Mouse (Mus musculus): ENCODE results near the gene Dad1. TPM values are rescaled to one million over a fixed set of nuclear protein-coding genes. Genes with fewer than 3 reads are reported as not detected.

The Dad1 gene
- polyA plus RNA-seq, 2 experiments = 133 to 224 TPM

- no peaks in the 10 kb centered on the region for H3K4me1 ChIP-seq (replicated peaks; ENCODE audit: control insufficient read depth in 2 of 2, insufficient read depth in 2 of 2, low read length in 1 of 2)
- H3K4me3 ChIP-seq (ENCODE audit: insufficient read depth in 1 of 2, low read depth in 2 of 2, low read length in 2 of 2) = no peak overlapping the region
- WGBS (ENCODE audit: insufficient replicate concordance) = 53% methylated on average over 3 of the region's 3 CpGs
- DNase-seq (ENCODE audit: low read depth in 3 of 3, low spot score in 3 of 3) (no peak), ATAC-seq (ENCODE audit: insufficient read depth) (no peak)
- TF ChIP-seq CTCF (IDR thresholded peaks at IDR 0.05; ENCODE audit: low read depth) (no peak), EP300 (IDR thresholded peaks at IDR 0.05; ENCODE audit: low read depth) (no peak)
- no peak overlapping the region for H3K4me2 ChIP-seq (ENCODE audit: low read depth)
- no peaks in the 10 kb centered on the region for H3K9me3 ChIP-seq (ENCODE audit: control insufficient read depth, low read length)
- no peaks in the 10 kb centered on the region for H3K36me3 ChIP-seq (replicated peaks; ENCODE audit: control insufficient read depth, insufficient read depth, low read depth)
- H3K27me3 ChIP-seq (ENCODE audit: control insufficient read depth, insufficient read depth, low read length) = no peaks in the 10 kb centered on the region
- no peak overlapping the region for H3K27ac ChIP-seq
- H3K9ac ChIP-seq (replicated peaks) = no peak overlapping the region
Measured at GRCm38 (mm10) chr14:54272696-54273095, 18.8 kb upstream of the Dad1 start.

GRCm38 (mm10) chr14:54271976-54272606 lies 18.2 kb upstream of the Dad1 start:
- TF ChIP-seq EP300 (IDR thresholded peaks at IDR 0.05; ENCODE audit: low read depth) = no peak
- no peak for TF ChIP-seq CTCF (IDR thresholded peaks at IDR 0.05; ENCODE audit: low read depth)

GRCm38 (mm10) chr14:54270413-54270812 lies 16.5 kb upstream of the Dad1 start:
- Histone ChIP-seq H3K27me3 (ENCODE audit: control insufficient read depth, insufficient read depth, low read length) (no peaks in the 10 kb centered on the region), H3K4me1 (replicated peaks; ENCODE audit: control insufficient read depth in 2 of 2, insufficient read depth in 2 of 2, low read length in 1 of 2) (no peaks in the 10 kb centered on the region), H3K27ac (no peak overlapping the region), H3K36me3 (replicated peaks; ENCODE audit: control insufficient read depth, insufficient read depth, low read depth) (no peaks in the 10 kb centered on the region), H3K4me2 (ENCODE audit: low read depth) (no peak overlapping the region), H3K4me3 (ENCODE audit: insufficient read depth in 1 of 2, low read depth in 2 of 2, low read length in 2 of 2) (no peak overlapping the region), H3K9me3 (ENCODE audit: control insufficient read depth, low read length) (no peaks in the 10 kb centered on the region), H3K9ac (replicated peaks) (no peak overlapping the region)
- DNase-seq (ENCODE audit: low read depth in 3 of 3, low spot score in 3 of 3) (no peak), ATAC-seq (ENCODE audit: insufficient read depth) (no peak)
- 79% methylated on average over 3 of the region's 3 CpGs for WGBS (ENCODE audit: insufficient replicate concordance)
- no peak for TF ChIP-seq EP300 (IDR thresholded peaks at IDR 0.05; ENCODE audit: low read depth)
- no peak for TF ChIP-seq CTCF (IDR thresholded peaks at IDR 0.05; ENCODE audit: low read depth)

More at GRCm38 (mm10) chr14:54271976-54272606, 18.2 kb upstream of the Dad1 start:
- no peak overlapping the region for H3K4me2 ChIP-seq (ENCODE audit: low read depth)
- H3K4me3 ChIP-seq (ENCODE audit: insufficient read depth in 1 of 2, low read depth in 2 of 2, low read length in 2 of 2) = no peak overlapping the region
- no peak overlapping the region for H3K27ac ChIP-seq
- H3K9ac ChIP-seq (replicated peaks) = no peak overlapping the region
- DNase-seq (ENCODE audit: low read depth in 3 of 3, low spot score in 3 of 3) (no peak), ATAC-seq (ENCODE audit: insufficient read depth) (no peak)
- WGBS (ENCODE audit: insufficient replicate concordance) = 57% methylated on average over 3 of the region's 3 CpGs
- H3K9me3 ChIP-seq (ENCODE audit: control insufficient read depth, low read length) = no peaks in the 10 kb centered on the region
- H3K27me3 ChIP-seq (ENCODE audit: control insufficient read depth, insufficient read depth, low read length) = no peaks in the 10 kb centered on the region
- H3K36me3 ChIP-seq (replicated peaks; ENCODE audit: control insufficient read depth, insufficient read depth, low read depth) = no peaks in the 10 kb centered on the region
- H3K4me1 ChIP-seq (replicated peaks; ENCODE audit: control insufficient read depth in 2 of 2, insufficient read depth in 2 of 2, low read length in 1 of 2) = no peaks in the 10 kb centered on the region

GRCm38 (mm10) chr14:54269566-54269965 lies 15.7 kb upstream of the Dad1 start:
- ATAC-seq (ENCODE audit: insufficient read depth) = no peak

GRCm38 (mm10) chr14:54267966-54268365 lies 14.1 kb upstream of the Dad1 start:
- no peaks in the 10 kb centered on the region for H3K9me3 ChIP-seq (ENCODE audit: control insufficient read depth, low read length)
- H3K4me3 ChIP-seq (ENCODE audit: insufficient read depth in 1 of 2, low read depth in 2 of 2, low read length in 2 of 2) = no peak overlapping the region
- no peak overlapping the region for H3K4me2 ChIP-seq (ENCODE audit: low read depth)
- no peak overlapping the region for H3K9ac ChIP-seq (replicated peaks)
- DNase-seq (ENCODE audit: low read depth in 3 of 3, low spot score in 3 of 3) (no peak), ATAC-seq (ENCODE audit: insufficient read depth) (no peak)
- WGBS (ENCODE audit: insufficient replicate concordance) = 75% methylated on average over 10 of the region's 10 CpGs
- no peak overlapping the region for H3K27ac ChIP-seq
- TF ChIP-seq EP300 (IDR thresholded peaks at IDR 0.05; ENCODE audit: low read depth) (no peak), CTCF (IDR thresholded peaks at IDR 0.05; ENCODE audit: low read depth) (no peak)
- no peaks in the 10 kb centered on the region for H3K36me3 ChIP-seq (replicated peaks; ENCODE audit: control insufficient read depth, insufficient read depth, low read depth)
- no peaks in the 10 kb centered on the region for H3K4me1 ChIP-seq (replicated peaks; ENCODE audit: control insufficient read depth in 2 of 2, insufficient read depth in 2 of 2, low read length in 1 of 2)
- H3K27me3 ChIP-seq (ENCODE audit: control insufficient read depth, insufficient read depth, low read length) = no peaks in the 10 kb centered on the region

More at GRCm38 (mm10) chr14:54269566-54269965, 15.7 kb upstream of the Dad1 start:
- H3K27me3 ChIP-seq (ENCODE audit: control insufficient read depth, insufficient read depth, low read length) = no peaks in the 10 kb centered on the region
- H3K4me1 ChIP-seq (replicated peaks; ENCODE audit: control insufficient read depth in 2 of 2, insufficient read depth in 2 of 2, low read length in 1 of 2) = no peaks in the 10 kb centered on the region
- H3K36me3 ChIP-seq (replicated peaks; ENCODE audit: control insufficient read depth, insufficient read depth, low read depth) = no peaks in the 10 kb centered on the region
- no peak overlapping the region for H3K27ac ChIP-seq
- 67% methylated on average over 3 of the region's 3 CpGs for WGBS (ENCODE audit: insufficient replicate concordance)
- H3K4me2 ChIP-seq (ENCODE audit: low read depth) = no peak overlapping the region
- no peaks in the 10 kb centered on the region for H3K9me3 ChIP-seq (ENCODE audit: control insufficient read depth, low read length)
- no peak for DNase-seq (ENCODE audit: low read depth in 3 of 3, low spot score in 3 of 3)
- TF ChIP-seq EP300 (IDR thresholded peaks at IDR 0.05; ENCODE audit: low read depth) = no peak
- TF ChIP-seq CTCF (IDR thresholded peaks at IDR 0.05; ENCODE audit: low read depth) = no peak
- no peak overlapping the region for H3K4me3 ChIP-seq (ENCODE audit: insufficient read depth in 1 of 2, low read depth in 2 of 2, low read length in 2 of 2)
- no peak overlapping the region for H3K9ac ChIP-seq (replicated peaks)

Data from liver, embryonic 14.5 days (tissue).